Mouse (Mus musculus) 3T3-L1 (cell line): Measurements from ENCODE around the gene Srsf9.
"Not testable (repeated sequence)": the region's sequence is repeated elsewhere in the genome, so short reads cannot be mapped to it uniquely, and the experiment has no call there.

Source experiments
- DNase-seq: peaks from one replicate; pipeline ENCODE4 v3.0.0-alpha.2; 2015; ENCODE audit warnings: low read depth, low spot score

Srsf9 gene

DNA sequence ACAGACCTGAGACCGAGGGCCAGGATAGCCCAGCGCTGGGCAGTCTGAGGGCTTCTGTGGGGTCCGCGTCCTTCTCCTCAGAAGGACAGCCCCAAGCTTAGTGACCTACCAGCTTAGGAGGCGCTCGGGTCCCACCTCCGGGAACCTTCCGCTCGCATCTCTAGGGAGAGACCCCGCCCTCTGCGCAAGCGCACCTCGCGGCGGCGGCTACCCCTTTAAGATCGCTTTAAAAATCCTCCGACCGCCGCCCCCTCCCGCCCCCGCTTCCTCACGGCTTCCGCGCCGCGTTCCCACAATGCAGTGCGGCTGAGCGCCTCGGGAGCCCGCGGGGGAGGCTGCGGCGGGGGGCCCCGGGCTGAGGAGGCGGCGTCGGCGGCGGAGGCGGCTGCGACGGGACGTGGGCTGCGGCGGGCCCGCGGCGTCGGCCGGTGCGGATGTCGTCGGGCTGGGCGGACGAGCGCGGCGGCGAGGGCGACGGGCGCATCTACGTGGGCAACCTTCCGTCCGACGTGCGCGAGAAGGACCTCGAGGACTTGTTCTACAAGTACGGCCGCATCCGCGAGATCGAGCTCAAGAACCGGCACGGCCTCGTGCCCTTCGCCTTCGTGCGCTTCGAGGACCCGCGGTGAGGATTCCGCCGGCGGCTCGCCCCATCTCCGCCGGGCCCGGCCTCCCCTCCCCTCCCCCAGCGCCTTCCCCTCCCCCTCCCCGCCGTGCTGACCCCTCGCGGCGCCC is at the start of gene Srsf9:
Gene Srsf9, plus strand, starts transcription at position 303 of the 735 bp plus-strand sequence.
- peak; percentile 92 for DNase-seq

DNA sequence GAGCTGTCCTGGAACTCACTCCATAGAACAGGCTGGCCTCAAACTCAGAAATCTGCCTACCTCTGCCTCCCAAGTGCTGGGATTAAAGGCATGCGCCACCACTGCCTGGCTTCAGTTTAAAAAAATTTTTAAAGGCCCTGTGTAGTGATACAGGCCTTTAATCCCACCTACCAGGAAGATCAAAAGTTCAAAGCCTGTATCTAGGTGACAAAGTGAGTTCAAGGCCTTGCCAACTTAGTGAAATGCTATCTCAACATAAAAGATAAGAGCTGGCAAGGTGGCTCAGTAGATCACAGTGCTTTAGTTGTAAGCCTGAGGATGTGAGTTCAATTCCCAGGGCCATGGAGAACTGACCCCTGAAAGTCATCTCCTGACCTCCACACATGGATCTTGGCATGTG is 48.9 kb upstream of the Srsf9 start:
- no peak for DNase-seq

DNA sequence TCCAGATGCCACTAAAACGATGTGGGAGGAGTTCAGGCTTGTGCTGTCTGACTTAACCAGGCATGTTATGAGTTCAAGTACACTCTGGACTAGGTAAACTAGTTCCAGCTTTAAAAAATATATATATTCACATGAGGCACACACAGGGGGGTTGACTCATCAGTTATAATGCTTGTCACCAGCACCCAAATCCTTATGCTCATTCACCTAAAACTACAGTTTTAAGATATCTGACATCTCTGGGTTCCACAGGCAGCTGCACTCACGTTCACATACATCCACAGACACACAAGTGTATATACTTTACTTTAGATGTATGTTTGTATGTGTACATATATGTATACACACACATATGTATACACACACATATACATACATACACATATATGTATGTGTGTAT is 48.2 kb upstream of the Srsf9 start:
- no peak for DNase-seq

DNA sequence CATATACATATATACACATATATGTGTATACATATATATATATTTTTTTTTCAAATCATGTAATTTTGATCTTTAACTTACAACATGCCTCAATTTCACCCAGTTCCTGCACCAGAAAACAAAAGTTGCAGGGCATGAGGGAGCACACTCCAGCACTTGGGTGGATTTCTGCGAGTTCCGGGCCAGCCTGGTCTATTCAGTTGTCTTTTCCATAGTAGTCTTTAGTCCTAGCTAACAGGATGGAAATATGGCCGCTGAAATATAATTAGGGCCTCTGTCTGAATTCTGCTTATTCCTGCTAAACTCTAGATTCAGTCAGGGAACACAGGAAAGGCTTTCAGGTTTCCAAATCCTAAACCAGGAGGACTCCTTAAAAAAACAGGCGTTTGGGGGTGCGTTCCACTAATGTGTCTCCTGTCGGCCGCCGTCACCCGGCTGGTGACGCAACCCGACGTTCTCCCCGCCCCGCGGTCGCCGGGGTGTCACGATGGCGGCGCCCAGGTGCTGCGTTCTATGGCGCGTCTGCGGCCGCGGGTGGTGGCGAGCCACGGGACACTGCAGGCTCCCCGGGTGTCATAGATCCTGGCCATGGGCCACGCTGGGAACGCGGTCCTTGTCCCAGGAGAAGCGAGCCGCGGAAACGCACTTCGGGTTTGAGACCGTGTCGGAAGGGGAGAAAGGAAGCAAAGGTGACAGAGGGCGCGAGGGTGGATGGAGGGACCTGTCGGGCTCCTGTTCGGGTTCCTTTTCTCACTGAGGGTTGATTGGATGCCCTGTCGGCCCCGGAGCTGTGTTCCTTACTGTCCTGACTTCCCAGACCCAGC is 47.5 kb upstream of the Srsf9 start, which contains the start of gene Coq5:
Gene Coq5, plus strand, starts transcription at position 441 of the 824 bp plus-strand sequence.
- DNase-seq = peak; percentile 81

DNA sequence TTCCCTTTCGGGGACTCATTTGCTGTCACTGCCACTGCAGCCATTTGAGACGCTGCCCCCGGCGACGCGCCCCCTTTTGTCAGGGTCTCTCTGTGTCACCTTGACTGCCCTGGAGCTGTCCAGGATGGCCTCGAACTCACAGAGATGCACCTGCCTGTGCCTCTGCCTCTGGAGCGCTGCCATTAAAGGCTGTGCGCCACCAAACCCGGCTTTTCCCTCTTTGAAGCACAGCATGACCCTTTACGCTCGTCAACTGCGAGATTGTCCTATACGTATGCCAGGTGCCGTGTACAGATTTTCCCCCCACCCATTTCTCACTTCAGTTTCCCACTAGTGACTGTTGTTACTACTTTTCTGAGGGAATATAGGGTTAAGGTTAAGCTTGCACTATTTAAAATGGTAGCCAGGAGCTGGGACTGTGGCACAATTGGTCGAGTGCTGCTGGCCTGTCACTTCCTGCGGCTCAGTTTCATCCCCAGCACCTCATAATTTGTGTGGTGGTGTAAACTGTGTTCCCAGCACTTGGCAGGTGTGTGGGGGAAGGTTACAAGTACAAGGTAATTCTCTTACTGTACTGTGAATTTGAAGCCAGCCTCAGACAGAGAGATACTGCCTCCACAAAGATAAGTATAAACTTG is 46.8 kb upstream of the Srsf9 start:
- DNase-seq = no peak

DNA sequence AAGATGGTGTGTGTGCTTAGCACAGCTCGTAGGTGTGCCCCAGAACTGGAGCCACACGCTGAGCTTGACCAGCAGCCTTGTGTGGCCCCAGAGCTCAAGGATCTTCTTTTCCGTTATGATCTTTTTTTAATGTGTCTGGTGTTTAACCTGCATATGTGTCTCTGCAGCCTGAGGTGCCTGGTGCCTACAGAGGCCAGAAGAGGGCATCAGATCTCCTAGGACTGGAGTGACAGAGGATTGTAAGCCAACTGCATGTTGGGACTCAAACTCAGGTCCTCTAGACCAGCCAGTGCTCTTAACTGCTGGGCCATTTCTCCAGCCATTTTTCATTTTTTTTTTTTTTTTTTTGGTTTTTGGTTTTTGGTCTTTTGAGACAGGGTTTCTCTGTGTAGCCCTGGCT is 42.2 kb upstream of the Srsf9 start:
- peak; percentile 51 for DNase-seq

DNA sequence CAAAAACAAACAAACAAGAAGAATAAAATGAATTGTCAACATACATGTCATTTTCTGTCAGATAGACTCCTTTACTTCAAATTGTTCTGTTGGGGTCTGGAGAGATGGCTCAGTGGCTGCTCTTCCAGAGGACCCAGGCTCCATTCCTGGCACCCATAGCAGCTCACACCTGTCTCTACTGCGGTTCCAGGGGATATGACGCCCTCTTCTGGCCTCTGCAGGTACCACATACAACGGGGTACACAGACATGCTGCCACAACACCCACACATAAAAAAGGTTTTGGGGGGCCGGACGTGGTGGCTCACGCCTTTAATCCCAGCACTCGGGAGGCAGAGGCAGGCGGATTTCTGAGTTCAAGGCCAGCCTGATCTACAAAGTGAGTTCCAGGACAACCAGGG is 32.8 kb upstream of the Srsf9 start:
- peak; percentile 35 for DNase-seq

DNA sequence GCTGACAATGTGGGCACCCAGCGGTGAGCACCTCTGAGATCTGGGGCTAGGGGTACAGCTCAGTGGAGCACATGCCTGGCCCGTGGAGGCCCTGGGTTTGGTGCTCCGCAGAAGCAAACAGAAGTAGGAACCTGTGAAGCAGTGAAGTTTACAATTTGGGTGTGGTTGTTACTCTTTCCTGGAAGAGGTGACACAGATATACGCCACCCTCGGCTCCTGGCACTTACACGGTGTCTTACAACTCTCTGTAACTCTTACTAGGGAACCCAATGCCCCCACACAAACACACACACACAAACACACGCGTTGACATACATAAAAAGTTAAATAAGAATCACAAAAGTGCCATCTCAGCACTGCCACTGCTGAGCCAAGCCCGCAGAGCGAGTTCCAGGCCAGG is 30.6 kb upstream of the Srsf9 start:
- no peak for DNase-seq

DNA sequence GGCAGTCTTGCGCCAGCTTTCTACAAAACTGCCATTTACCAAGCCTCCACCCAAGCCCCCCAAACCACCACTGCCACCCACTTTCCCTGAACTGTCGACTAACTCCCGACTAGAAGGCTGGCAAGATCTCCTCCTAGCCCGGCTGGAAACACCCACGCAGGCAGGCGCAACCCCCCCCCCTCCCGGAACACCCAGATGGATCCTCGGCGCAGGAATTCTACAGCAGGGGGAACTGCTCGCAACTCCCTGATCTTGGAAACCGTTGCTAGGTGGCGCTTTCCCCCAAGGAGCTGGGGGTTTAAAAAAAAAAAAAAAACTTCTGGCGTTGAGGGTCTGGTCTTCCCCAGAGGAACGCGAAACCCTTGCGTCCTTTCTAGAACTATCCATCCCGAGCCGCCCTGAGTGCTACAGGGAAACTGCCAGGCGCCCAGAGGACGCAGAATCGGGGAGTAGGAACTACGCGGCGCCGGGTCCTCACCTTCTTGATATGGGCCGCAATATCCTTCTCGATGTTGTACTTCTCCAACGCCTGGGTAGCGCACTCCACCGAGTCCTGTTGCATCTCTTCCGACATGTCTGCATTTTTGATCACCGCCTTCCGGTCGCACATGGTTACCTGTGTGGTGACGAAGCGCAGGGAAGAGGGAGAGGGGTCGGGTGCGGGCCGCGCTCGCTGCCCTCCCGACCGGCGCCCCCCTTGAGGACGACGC is 26.8 kb upstream of the Srsf9 start:
- DNase-seq = peak; percentile 89

DNA sequence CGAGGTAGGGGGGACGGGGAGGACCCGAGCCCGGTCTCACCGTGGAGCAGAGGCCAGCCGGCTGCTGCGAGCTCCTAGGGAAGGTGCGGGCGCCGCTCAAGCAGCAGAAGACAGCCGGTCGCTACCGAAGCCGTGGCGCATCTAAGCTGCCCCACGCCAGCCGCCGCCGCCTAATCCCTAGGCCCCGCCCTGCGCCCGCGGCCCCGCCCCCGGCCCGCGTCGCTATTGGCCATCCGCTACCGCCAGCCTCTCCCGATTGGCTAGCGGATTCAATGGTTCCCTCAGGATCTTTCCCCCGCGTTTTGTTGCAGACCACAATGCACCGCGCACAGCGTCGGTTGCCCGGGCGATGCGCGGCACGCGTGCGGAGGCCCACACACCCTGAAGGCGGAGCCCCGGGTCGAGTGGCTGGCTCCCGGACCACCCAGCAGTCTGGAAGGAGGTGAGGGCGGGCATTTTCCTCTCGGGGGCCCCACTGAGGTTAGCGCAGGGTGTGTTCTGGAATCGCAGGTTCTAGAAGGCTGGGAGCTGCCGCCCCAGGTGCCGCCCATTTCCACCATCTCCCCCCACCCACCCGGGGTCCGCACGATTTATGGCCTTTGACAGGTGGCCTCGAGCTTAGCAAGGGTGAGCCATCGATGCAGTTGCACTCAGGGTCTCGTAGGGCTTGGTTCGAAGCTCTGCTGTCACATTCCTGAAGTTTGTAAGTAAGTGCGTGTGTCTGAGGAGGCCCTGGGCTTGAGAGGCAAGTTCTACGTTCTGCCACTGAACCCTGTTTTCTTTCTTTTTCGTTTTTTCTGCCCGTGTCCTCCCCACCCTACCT is 26.0 kb upstream of the Srsf9 start, which contains the start of gene Dynll1:
Gene Dynll1, minus strand, starts transcription at position 208 of the 823 bp plus-strand sequence.
- peak; percentile 99 for DNase-seq

DNA sequence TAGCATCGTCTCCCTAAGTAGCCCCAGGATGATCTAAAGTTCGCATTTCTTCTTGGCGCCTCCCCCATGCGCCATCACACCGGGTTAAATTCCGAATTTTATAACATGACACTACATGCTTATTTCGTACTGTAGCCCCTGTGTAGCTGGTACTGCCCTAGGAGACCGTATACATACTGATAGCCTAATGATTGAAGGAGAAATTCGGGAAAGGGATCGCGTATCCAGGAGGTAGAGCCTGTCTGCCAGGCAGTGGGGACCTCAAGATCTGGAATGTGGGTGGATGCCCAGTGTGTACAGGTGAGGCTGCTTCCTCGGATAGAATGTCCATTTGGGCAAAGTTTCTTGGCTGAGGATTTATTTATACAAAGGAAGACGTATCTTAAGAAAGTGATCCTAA is 25.4 kb upstream of the Srsf9 start:
- DNase-seq = no peak

DNA sequence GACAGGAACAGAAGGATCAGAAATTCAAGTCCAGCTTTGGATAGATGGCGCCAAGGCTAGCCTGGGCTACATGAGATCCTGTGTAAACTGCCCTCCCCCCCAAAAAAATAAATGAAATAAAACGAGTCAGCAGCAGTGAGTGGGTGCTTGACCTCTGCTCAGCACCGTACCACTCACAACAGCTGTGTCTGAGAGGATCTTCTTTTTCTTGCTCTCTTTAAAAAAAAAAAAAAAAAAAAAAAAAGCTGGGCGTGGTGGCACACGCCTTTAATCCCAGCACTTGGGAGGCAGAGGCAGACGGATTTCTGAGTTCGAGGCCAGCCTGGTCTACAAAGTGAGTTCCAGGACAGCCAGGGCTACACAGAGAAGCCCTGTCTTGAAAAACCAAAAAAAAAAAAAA is 24.8 kb upstream of the Srsf9 start:
- not testable (repeated sequence) for DNase-seq

DNA sequence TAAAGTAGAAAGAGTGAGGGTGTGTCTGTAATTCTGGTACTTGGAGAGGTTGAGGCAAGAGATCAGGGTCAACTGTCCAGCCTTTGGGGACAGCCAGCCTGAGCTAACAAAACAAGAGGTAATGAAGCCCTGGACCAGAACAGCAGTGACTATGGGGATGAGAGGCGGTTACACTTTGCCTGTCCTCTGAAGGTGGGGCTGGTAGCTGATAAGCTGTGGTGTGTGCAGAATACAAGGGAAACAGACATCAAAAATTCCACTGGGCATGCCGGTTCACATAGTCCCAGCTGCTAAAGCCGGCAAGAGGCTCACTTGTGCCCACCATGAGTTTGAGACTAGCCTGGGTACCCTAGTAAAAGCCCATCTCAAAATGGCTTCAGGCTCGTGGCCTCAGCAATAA is 14.6 kb upstream of the Srsf9 start:
- DNase-seq = no peak

DNA sequence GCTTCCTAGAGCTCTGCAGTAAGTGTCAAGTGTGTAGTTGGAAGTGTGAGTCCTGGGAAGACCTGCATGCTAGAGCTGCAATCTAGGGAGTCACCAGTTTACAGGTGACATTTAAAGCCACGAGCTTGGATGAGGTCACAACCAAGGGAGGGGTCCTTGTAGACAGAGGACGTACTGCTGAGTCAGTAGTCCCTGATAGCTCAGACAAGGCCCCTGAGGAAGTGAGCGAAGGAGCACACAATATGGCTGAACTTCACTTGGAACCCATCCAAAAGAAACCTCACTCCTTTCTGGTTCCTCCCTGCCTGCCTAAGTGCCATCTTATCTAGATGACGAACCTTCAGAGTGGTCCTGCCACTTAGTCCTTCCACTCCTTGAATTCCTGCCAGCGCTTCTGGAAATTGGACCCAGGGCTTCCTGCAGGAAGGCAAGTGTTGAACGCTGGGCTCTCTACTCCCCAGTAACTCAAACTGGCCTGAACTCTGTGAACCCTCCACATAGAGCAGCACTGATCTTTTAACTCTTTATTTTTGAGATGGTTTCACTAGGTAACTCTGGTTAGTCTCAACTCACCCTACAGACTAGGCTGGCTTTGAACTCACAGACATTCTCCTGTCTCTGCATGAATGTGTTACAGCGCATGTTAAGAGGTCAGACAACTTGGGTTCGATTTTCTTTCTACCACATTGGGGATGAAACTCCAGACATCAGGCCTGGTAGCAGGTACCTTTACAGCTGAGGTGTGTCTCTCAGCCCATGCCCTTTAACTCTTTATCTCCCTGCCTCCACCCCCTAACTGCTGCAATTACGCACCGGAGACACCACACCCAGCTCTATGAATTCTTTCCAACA is 13.9 kb upstream of the Srsf9 start:
- DNase-seq = no peak

DNA sequence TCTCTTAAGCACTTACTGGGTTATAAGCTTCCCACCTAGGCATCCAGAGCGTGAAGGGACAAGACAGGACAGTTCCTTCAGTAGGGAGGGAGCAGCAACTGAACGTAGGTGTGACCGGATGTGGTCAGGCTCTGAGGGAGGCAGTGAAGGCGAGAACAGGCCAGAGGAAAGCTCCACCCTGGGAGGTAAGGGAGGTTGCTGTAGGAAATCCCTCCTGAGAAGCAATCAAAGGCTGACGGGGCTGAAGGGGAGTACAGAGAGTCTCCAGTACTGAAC is 13.4 kb upstream of the Srsf9 start:
- DNase-seq = no peak

DNA sequence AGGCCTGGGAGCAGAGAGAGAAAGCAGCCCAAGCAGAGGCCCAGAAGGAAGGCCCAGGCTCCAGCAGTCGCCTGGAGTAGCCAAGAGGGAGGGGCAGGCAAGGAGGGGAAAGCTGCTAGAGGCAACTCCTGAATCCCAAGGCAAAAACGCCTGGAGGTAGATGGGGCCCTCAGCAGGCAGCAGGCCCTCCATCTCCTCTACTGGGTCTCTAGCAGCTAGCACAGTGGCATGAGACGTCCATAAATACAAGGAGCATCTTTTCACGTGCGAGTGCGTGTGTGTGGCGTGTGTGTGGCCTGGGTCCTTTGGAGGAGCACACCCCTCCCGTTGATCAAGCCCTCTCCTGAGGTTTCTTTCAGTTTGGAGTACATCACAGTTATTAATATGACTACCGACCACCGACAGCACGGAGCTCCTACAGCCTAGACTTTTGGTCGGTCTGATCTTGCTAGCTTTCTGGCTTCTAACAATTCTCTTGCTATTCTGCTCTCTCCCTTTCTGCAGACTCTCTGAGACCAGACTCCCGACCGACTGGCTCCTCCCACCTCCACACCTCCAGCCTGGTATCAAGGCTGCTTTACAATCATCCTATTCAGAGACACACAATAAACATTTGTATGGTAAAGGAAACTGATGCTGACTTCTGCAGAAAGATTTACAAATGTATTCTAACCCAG is 9.9 kb upstream of the Srsf9 start:
- no peak for DNase-seq

DNA sequence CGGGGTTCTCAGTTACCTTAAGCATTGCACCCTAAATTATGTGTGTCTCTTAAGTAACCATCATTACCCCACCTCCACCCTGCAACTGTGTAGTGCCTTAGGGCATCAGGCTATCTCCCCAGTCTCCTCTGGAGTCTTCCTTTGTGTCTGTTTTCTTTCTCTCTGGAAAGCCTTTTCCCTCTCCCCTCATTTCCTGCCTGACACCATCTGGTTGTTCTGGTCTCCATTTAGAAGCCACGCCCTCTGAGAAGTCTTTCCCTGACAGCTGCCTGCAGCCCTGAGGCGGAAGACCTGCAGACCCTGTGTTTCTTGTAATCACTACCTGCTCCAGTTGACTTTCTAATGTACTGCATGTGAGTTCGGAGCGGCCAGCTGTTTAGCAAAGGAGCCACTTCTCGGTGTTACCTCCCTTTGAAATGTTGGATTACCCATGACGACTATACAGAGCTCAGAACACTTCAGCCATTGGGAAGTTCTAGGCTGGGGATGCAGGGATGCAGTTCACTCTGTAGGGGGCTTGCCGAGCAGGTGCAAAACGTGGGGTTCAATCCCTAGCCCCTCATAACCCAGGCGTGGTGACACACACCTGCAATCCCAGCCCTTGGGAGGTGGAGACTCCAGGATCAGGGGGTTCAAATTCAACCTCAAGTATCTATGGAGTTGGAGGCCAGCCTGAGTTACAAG is 9.2 kb upstream of the Srsf9 start:
- DNase-seq = peak; percentile 52

DNA sequence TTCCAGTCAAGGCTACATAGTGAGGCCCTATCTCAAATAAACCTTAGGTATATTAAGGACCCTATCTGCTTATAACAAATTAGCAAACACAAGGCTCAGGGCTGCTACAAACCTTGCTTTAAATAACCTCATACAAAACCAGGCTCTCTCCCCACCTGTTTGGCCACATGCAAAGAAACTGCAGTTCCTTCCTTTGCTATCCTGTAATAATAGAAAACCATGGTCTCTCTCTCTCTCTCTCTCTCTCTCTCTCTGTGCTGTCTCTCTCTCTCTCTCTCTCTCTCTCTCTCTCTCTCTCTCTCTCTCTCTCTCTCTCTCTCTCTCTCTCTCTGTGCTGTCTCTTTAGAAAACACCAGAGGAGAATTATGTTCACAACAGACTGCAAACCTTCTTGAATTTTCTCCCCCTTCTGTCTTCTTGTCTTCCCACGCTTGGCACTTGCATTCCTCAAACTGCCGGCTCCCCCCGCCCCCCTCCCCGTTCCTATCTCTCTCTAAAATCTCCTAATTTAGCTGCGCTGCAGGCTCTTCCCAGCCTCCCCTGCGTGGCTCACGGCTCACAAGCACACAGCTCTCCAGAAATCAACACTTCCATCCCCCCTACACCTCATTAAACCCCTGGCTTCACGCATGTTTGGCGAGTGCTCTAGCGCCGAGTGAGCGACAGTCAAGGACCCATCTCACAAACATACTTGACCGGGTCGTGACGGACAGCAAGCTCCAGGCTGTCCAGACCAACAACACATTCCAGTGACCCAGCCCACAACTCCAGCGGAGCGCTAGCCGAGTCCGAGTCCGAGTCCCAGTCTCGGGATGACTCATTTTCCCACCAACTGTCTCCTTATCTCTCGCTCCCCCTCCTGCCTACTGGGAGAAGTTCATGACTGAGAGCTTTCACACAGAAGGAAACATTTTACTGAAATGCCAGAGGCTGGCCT is 7.7 kb upstream of the Srsf9 start:
- peak; percentile 99 for DNase-seq
